Mouse (Mus musculus): ENCODE data around the gene Izumo1.

- TF ChIP-seq CTCF (IDR thresholded peaks at IDR 0.05; ENCODE audit: low read depth) (no peak), EP300 (optimal IDR thresholded peaks at IDR 0.05) (no peak)
Observed at GRCm38 (mm10) chr7:45660746-45661478, 39.3 kb downstream of the Izumo1 start.

Measured in stomach, postnatal 0 days (tissue).